Mouse (Mus musculus): ENCODE measurements around the gene Galnt3. TPM values are rescaled to one million over a fixed set of nuclear protein-coding genes. Genes with fewer than 3 reads are reported as not detected.

The Galnt3 gene
- total and polyA plus RNA-seq, 3 experiments, result 0.13 to 0.59 TPM; not detected in 1

DNA sequence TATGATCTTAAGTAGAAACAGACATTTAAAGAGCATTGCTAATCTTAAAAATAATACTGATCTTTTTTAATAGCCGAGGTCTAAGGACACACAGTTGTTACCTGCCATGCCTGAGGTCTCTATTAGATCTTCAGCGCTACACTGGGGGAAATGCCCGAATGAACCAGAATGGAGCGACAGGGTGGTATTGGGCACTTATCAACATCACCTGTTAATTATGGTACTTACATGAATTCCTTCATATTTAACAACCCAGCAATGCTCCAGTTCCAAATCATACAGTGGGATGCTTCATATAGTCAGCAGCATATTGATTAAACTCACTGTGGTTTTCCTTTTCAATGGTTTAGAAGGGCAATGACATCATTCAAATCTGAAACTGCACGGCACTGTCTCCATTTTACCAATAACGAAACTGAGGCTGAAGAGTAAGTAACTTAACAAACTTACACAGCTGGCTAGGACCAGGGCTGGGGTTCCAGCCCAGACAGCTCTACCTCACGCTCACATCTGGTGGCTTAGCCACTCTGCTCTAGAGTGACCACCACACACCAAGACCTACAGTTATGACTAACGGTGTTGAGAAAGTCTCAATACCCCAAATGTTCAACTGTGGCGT, 23.0 kb downstream of the Galnt3 start:
- Histone ChIP-seq H3K4me1 (ENCODE audit: control insufficient read depth, insufficient read depth, low read length) (no peaks in the 10 kb centered on the region), H3K36me3 (ENCODE audit: control insufficient read depth, insufficient read depth, low read length) (no peaks in the 10 kb centered on the region), H3K79me2 (replicated peaks; ENCODE audit: control insufficient read depth, insufficient read depth, low read length) (no peaks in the 10 kb centered on the region), H3K9ac (ENCODE audit: low read depth, low read length) (no peak overlapping the region), H3K4me3 (no peak overlapping the region), H3K27ac (no peak overlapping the region), H3K27me3 (ENCODE audit: control insufficient read depth, insufficient read depth, low read length) (no peaks in the 10 kb centered on the region)
- WGBS, result 89% methylated on average over 9 of the region's 9 CpGs
- no peak for DNase-seq
- intact Hi-C loops (cut with DNase I), result no loop called here
- TF ChIP-seq POLR2A (IDR thresholded peaks at IDR 0.05; ENCODE audit: insufficient read depth, low read depth, low read length) (no peak), EP300 (IDR thresholded peaks at IDR 0.05; ENCODE audit: insufficient read depth, low read depth, low read length) (no peak), CTCF (IDR thresholded peaks at IDR 0.05) (no peak)

DNA sequence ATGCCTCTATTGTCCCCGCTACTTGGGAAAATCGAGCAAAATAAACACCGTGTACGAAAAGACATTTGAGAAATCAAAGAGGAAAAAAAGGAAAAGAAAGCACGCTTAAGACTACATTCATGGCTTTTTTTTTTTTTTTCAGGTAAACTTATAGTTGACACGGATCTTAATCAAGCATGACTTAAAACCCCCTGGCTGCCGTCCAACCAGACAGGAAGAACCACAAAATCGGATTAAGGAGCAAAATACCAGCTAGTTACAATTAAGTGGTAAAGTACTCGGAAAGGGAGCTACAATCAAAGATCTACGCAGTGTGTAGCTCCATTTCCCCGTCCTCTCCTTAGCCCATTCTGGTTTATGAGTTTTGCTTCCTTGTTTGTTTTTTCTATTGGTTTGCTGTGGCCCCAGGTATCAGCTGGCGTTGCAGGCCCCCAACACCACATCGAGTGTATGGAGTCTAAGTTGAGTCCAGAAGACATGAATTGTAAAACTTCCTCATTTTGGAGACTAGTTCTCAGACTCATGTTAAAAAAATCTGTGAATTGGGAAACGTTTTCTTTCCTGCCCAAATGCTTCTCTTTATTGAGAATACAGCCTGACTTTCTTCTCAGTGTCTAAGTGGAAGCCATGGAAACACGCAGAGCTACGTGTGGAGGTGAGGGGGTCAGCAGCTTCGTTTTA, 24.0 kb downstream of the Galnt3 start:
- intact Hi-C loops (cut with DNase I), result no loop called here

DNA sequence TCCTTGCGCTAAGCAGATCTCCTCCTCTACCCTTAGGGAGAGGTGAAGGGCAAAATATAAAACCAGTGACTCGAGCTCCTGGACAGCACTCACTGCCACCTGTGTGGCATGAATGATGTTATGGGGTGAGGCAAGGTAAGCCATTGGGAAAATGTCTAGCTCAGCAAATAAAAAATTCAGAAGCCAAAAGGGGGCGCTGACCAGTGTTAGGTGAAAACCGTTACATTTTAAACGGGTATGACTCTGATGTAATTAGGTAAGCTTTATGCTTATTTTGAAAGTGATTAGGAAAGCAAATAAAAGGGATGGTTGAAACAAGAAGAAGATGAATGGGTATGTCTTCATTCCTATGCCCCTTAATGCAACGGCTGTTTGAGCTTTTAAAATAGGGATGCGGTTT, 24.6 kb downstream of the Galnt3 start:
- 85% methylated on average over 7 of the region's 7 CpGs for WGBS
- TF ChIP-seq POLR2A (IDR thresholded peaks at IDR 0.05; ENCODE audit: insufficient read depth, low read depth, low read length), result no peak
- TF ChIP-seq CTCF (IDR thresholded peaks at IDR 0.05), result no peak
- TF ChIP-seq EP300 (IDR thresholded peaks at IDR 0.05; ENCODE audit: insufficient read depth, low read depth, low read length), result no peak

More for the DNA sequence above, 24.0 kb downstream of the Galnt3 start:
- no peak overlapping the region for H3K27ac ChIP-seq
- WGBS, result 75% methylated on average over 17 of the region's 17 CpGs
- H3K79me2 ChIP-seq (replicated peaks; ENCODE audit: control insufficient read depth, insufficient read depth, low read length), result no peaks in the 10 kb centered on the region
- no peaks in the 10 kb centered on the region for H3K27me3 ChIP-seq (ENCODE audit: control insufficient read depth, insufficient read depth, low read length)
- no peaks in the 10 kb centered on the region for H3K4me1 ChIP-seq (ENCODE audit: control insufficient read depth, insufficient read depth, low read length)
- no peak for DNase-seq
- H3K9ac ChIP-seq (ENCODE audit: low read depth, low read length), result no peak overlapping the region
- H3K4me3 ChIP-seq, result no peak overlapping the region
- TF ChIP-seq POLR2A (IDR thresholded peaks at IDR 0.05; ENCODE audit: insufficient read depth, low read depth, low read length) (no peak), EP300 (IDR thresholded peaks at IDR 0.05; ENCODE audit: insufficient read depth, low read depth, low read length) (no peak), CTCF (IDR thresholded peaks at IDR 0.05) (no peak)
- H3K36me3 ChIP-seq (ENCODE audit: control insufficient read depth, insufficient read depth, low read length), result no peaks in the 10 kb centered on the region

DNA sequence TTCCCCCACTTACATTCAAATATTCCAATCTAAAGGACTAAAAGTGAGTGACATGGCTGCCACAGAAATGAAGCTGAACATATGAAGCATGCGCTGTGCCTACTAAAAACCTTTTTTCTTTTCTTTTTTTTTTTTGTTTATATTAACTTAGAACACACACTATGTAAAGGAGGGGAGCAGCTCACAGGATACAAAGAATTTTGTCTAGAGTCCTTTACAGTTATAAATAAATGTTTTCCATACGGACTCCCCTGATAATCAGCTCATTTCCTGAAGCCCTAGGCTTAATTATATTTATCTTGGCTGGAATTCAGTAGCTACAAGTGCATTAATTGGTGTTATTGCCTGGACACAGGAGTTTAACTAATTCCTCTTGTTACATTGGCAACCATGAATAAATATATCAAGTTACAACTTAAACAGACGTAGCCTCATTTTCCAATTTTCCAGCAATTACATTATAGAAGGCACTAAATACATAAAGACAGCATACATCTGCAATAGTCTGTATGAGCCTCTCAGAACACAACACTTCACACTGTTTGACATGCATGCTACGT, 30.1 kb downstream of the Galnt3 start:
- no peak overlapping the region for H3K4me3 ChIP-seq
- TF ChIP-seq CTCF (IDR thresholded peaks at IDR 0.05), result no peak
- no peak for TF ChIP-seq POLR2A (IDR thresholded peaks at IDR 0.05; ENCODE audit: insufficient read depth, low read depth, low read length)
- no peak for TF ChIP-seq EP300 (IDR thresholded peaks at IDR 0.05; ENCODE audit: insufficient read depth, low read depth, low read length)
- H3K9ac ChIP-seq (ENCODE audit: low read depth, low read length), result no peak overlapping the region
- no peaks in the 10 kb centered on the region for H3K27me3 ChIP-seq (ENCODE audit: control insufficient read depth, insufficient read depth, low read length)
- no peak for DNase-seq
- H3K27ac ChIP-seq, result no peak overlapping the region
- H3K4me1 ChIP-seq (ENCODE audit: control insufficient read depth, insufficient read depth, low read length), result no peaks in the 10 kb centered on the region
- intact Hi-C loops (cut with DNase I), result no loop called here
- H3K36me3 ChIP-seq (ENCODE audit: control insufficient read depth, insufficient read depth, low read length), result no peaks in the 10 kb centered on the region
- H3K79me2 ChIP-seq (replicated peaks; ENCODE audit: control insufficient read depth, insufficient read depth, low read length), result no peaks in the 10 kb centered on the region
- WGBS, result 48% methylated on average over 4 of the region's 4 CpGs

More for the DNA sequence above, 24.6 kb downstream of the Galnt3 start:
- Histone ChIP-seq H3K79me2 (replicated peaks; ENCODE audit: control insufficient read depth, insufficient read depth, low read length) (no peaks in the 10 kb centered on the region), H3K4me3 (no peak overlapping the region), H3K27me3 (ENCODE audit: control insufficient read depth, insufficient read depth, low read length) (no peaks in the 10 kb centered on the region), H3K27ac (no peak overlapping the region), H3K4me1 (ENCODE audit: control insufficient read depth, insufficient read depth, low read length) (no peaks in the 10 kb centered on the region), H3K36me3 (ENCODE audit: control insufficient read depth, insufficient read depth, low read length) (no peaks in the 10 kb centered on the region), H3K9ac (ENCODE audit: low read depth, low read length) (no peak overlapping the region)
- DNase-seq, result no peak
- intact Hi-C loops (cut with DNase I), result no loop called here

DNA sequence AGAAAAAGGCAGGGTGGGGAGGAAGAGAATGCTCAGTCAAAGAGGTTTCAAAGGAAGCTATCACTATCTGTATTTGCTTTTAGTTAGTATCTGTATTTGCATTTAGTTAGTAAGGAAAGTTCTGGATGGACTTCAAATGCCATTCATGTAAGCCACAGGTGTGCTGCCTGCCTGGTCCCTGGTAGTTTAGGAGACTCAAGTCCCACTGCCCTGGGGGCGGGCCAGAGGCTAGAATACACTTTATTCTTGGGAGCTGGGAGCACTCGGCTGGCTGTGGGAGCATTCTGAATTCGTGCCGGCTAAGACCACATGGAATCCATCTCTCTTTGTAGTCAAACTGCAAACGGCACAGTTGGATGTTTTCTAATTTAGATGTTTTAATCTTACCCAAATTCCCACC, 33.5 kb downstream of the Galnt3 start:
- Histone ChIP-seq H3K27ac (no peak overlapping the region), H3K9ac (ENCODE audit: low read depth, low read length) (no peak overlapping the region), H3K36me3 (ENCODE audit: control insufficient read depth, insufficient read depth, low read length) (no peaks in the 10 kb centered on the region), H3K4me3 (no peak overlapping the region), H3K27me3 (ENCODE audit: control insufficient read depth, insufficient read depth, low read length) (no peaks in the 10 kb centered on the region), H3K79me2 (replicated peaks; ENCODE audit: control insufficient read depth, insufficient read depth, low read length) (no peaks in the 10 kb centered on the region), H3K4me1 (ENCODE audit: control insufficient read depth, insufficient read depth, low read length) (no peaks in the 10 kb centered on the region)
- intact Hi-C loops (cut with DNase I), result no loop called here
- 55% methylated on average over 5 of the region's 5 CpGs for WGBS
- TF ChIP-seq POLR2A (IDR thresholded peaks at IDR 0.05; ENCODE audit: insufficient read depth, low read depth, low read length), result no peak
- no peak for TF ChIP-seq CTCF (IDR thresholded peaks at IDR 0.05)
- TF ChIP-seq EP300 (IDR thresholded peaks at IDR 0.05; ENCODE audit: insufficient read depth, low read depth, low read length), result no peak
- DNase-seq, result no peak

DNA sequence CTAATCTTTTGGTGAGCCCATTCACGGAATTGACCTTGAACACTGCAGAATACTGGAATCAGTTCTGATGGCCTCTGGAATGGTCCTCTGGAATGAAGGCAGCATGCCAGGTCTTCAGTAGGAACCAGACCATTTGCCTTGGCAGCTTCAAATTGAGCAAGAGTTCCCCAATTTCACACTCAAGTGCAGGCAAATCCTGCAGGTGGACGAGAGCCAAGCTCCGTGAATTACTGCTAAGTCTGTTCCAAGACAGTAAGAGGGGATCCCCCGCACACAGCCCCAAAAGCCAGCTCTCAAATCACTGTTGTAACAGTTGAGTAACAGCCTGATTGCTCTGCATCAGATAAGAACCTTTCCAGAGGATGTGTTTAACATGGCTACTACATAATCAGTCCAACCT, 42.9 kb downstream of the Galnt3 start:
- H3K36me3 ChIP-seq (ENCODE audit: control insufficient read depth, insufficient read depth, low read length), result no peaks in the 10 kb centered on the region
- intact Hi-C loops (cut with DNase I), result no loop called here
- 41% methylated on average over 4 of the region's 4 CpGs for WGBS
- DNase-seq, result no peak
- no peaks in the 10 kb centered on the region for H3K27me3 ChIP-seq (ENCODE audit: control insufficient read depth, insufficient read depth, low read length)
- no peaks in the 10 kb centered on the region for H3K79me2 ChIP-seq (replicated peaks; ENCODE audit: control insufficient read depth, insufficient read depth, low read length)
- no peak overlapping the region for H3K9ac ChIP-seq (ENCODE audit: low read depth, low read length)
- H3K4me1 ChIP-seq (ENCODE audit: control insufficient read depth, insufficient read depth, low read length), result no peaks in the 10 kb centered on the region
- H3K27ac ChIP-seq, result no peak overlapping the region
- H3K4me3 ChIP-seq, result no peak overlapping the region
- TF ChIP-seq POLR2A (IDR thresholded peaks at IDR 0.05; ENCODE audit: insufficient read depth, low read depth, low read length) (no peak), EP300 (IDR thresholded peaks at IDR 0.05; ENCODE audit: insufficient read depth, low read depth, low read length) (no peak), CTCF (IDR thresholded peaks at IDR 0.05) (no peak)
